Mouse (Mus musculus): ENCODE results near the gene Fezf2. TPM values are rescaled to one million over a fixed set of nuclear protein-coding genes. Genes with fewer than 3 reads are reported as not detected.

The Fezf2 gene
- polyA plus RNA-seq, 1 experiment from 2014 or later, result not detected

DNA sequence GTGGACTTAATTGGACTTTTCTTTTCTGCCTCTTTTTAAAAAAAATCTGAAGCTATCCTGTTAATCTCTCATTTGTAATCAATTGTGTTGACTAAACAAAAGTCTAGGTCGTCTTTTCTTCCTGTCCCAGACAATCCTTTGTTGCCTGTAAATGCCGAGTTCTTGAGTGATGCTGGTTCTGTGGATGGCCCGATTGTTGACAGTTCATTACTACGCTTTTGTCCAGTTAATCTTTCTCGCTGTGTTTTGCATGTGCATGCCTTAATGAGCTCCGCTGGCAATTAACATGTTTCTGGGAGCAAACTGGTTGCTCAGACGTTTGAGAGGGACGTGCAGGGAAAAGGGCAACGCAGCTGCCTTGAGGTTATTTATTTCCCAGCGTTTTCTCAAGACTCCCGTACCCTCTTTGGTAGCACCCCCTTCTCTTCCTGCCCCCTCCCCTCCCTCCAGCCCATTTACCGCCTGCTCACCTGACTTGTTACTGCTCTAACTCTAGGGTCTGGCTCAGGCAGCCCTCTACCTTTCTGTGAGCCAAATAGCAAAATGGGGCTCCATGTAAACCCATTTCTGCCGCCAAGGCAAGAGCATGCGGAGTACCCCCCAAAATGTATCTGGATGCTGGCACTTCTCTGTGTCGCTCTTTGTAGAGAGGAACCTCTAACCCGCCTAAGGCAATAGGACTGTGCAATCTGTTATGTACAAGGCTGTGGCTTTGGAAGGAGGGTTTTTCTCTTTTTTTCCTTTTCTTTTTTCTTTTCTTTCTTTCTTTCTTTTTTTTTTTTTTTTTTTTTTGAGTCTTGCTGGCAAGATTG is 9.8 kb downstream of the Fezf2 start:
- WGBS, result under 1% methylated on average over 16 of the region's 16 CpGs
- Histone ChIP-seq H3K4me3 (replicated peaks; ENCODE audit: low read length) (no peak overlapping the region), H3K9me3 (ENCODE audit: control insufficient read depth, low read length) (no peaks in the 10 kb centered on the region), H3K4me1 (replicated peaks; ENCODE audit: control insufficient read depth, insufficient read depth, low read length) (no peaks in the 10 kb centered on the region), H3K4me2 (replicated peaks) (no peak overlapping the region), H3K9ac (no peak overlapping the region), H3K36me3 (replicated peaks; ENCODE audit: control insufficient read depth, insufficient read depth) (no peaks in the 10 kb centered on the region), H3K27ac (no peak overlapping the region), H3K27me3 (ENCODE audit: control insufficient read depth, insufficient read depth, low read length) (peaks cover 96% of the 10 kb centered on the region)
- ATAC-seq (ENCODE audit: low FRiP score) (peak; percentile 55; the same call in 1 of the 2 replicates), DNase-seq (ENCODE audit: low spot score) (no peak)

DNA sequence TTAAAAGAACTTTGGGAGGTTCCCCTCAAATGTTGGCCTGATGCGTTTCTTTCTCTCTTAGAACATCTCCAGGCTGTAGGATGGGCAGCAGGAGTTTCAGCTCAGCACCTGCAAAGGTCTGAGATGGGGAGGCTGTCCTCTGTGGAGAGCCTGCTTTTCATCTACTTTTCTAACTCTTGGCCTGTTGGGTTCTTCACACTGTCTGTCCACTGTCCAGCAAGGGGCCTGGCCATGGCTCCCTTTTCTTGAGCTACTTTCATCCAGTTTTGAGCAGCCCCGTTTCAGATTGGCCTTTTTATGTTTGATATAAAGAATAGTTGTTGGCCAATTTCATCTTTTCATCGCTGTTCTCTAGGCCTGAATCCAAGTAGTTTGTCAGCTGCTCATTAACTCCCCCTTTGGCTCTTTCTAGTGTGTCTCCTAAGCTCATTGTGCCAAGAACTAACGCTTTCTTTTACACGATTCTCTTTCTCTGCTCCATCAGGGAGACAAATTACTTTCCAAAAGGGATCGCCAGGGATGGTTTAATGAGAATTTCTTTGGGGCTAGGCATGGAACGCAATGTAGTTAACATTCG is 10.5 kb downstream of the Fezf2 start:
- 0 out of 2 replicates have a peak, but pooled peaks have one; percentile 1 for ATAC-seq (ENCODE audit: low FRiP score)
- H3K36me3 ChIP-seq (replicated peaks; ENCODE audit: control insufficient read depth, insufficient read depth), result no peaks in the 10 kb centered on the region
- peaks cover 98% of the 10 kb centered on the region for H3K27me3 ChIP-seq (ENCODE audit: control insufficient read depth, insufficient read depth, low read length)
- 2% methylated on average over 8 of the region's 8 CpGs for WGBS
- H3K9ac ChIP-seq, result no peak overlapping the region
- no peak overlapping the region for H3K27ac ChIP-seq
- H3K4me1 ChIP-seq (replicated peaks; ENCODE audit: control insufficient read depth, insufficient read depth, low read length), result no peaks in the 10 kb centered on the region
- H3K4me2 ChIP-seq (replicated peaks), result no peak overlapping the region
- no peaks in the 10 kb centered on the region for H3K9me3 ChIP-seq (ENCODE audit: control insufficient read depth, low read length)
- no peak for DNase-seq (ENCODE audit: low spot score)
- H3K4me3 ChIP-seq (replicated peaks; ENCODE audit: low read length), result no peak overlapping the region

GRCm38 (mm10) chr14:12334925-12335324 is 13.1 kb downstream of the Fezf2 start:
- no peak overlapping the region for H3K27ac ChIP-seq
- no peaks in the 10 kb centered on the region for H3K4me1 ChIP-seq (replicated peaks; ENCODE audit: control insufficient read depth, insufficient read depth, low read length)
- no peak overlapping the region for H3K4me3 ChIP-seq (replicated peaks; ENCODE audit: low read length)
- no peak overlapping the region for H3K9ac ChIP-seq
- no peak for ATAC-seq (ENCODE audit: low FRiP score)
- WGBS, result 50% methylated on average over 7 of the region's 7 CpGs
- no peaks in the 10 kb centered on the region for H3K9me3 ChIP-seq (ENCODE audit: control insufficient read depth, low read length)
- H3K36me3 ChIP-seq (replicated peaks; ENCODE audit: control insufficient read depth, insufficient read depth), result no peaks in the 10 kb centered on the region
- H3K4me2 ChIP-seq (replicated peaks), result no peak overlapping the region
- DNase-seq (ENCODE audit: low spot score), result no peak
- H3K27me3 ChIP-seq (ENCODE audit: control insufficient read depth, insufficient read depth, low read length), result peaks cover 88% of the 10 kb centered on the region

DNA sequence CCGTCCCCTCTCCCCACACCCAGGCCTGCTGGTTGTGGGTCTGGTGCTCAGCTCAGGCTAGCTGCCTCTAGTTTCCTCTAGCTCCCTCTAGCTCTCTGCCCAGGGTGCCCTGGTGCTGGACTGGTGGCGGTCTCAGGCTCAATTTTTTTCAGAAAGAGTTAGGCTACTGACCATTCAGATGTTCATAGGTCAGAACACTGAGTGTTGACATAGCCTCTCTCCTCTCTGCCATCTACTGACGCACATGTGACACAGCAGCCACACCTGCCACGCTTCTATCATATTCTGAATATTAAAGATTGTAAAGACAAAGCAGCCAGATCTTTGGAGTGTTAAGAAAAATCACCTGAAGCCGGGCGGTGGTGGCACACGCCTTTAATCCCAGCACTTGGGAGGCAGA is 14.4 kb downstream of the Fezf2 start:
- Histone ChIP-seq H3K27ac (no peak overlapping the region), H3K9me3 (ENCODE audit: control insufficient read depth, low read length) (no peaks in the 10 kb centered on the region), H3K4me1 (replicated peaks; ENCODE audit: control insufficient read depth, insufficient read depth, low read length) (no peaks in the 10 kb centered on the region), H3K27me3 (ENCODE audit: control insufficient read depth, insufficient read depth, low read length) (peaks cover 83% of the 10 kb centered on the region), H3K9ac (no peak overlapping the region), H3K4me2 (replicated peaks) (no peak overlapping the region), H3K36me3 (replicated peaks; ENCODE audit: control insufficient read depth, insufficient read depth) (no peaks in the 10 kb centered on the region), H3K4me3 (replicated peaks; ENCODE audit: low read length) (no peak overlapping the region)
- WGBS, result 85% methylated on average over 7 of the region's 7 CpGs
- DNase-seq (ENCODE audit: low spot score) (no peak), ATAC-seq (ENCODE audit: low FRiP score) (no peak)

GRCm38 (mm10) chr14:12303106-12303505 is 44.9 kb downstream of the Fezf2 start:
- no peak overlapping the region for H3K4me2 ChIP-seq (replicated peaks)
- ATAC-seq (ENCODE audit: low FRiP score) (no peak), DNase-seq (ENCODE audit: low spot score) (no peak)
- H3K4me1 ChIP-seq (replicated peaks; ENCODE audit: control insufficient read depth, insufficient read depth, low read length), result no peaks in the 10 kb centered on the region
- no peak overlapping the region for H3K27ac ChIP-seq
- no peaks in the 10 kb centered on the region for H3K36me3 ChIP-seq (replicated peaks; ENCODE audit: control insufficient read depth, insufficient read depth)
- no peak overlapping the region for H3K4me3 ChIP-seq (replicated peaks; ENCODE audit: low read length)
- no peaks in the 10 kb centered on the region for H3K27me3 ChIP-seq (ENCODE audit: control insufficient read depth, insufficient read depth, low read length)
- 55% methylated on average over 2 of the region's 2 CpGs for WGBS
- H3K9ac ChIP-seq, result no peak overlapping the region
- H3K9me3 ChIP-seq (ENCODE audit: control insufficient read depth, low read length), result no peaks in the 10 kb centered on the region

DNA sequence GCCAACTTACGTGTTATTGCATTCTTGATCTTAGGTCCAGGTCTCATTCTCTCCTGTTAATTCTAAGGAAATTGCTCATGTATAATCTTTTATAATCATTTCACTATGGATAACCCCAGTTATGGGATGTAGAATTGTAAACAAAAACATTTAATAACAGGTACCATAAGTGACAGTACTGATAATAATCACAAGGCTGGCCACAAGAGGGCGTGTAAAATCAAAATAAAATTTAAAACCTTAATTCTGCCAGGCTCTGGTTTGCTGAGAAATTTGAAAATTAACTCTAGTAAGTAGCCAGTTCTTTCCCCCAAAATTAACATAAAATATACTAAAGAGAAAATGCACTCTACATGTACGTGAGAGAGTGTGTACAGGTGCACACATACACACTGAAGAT is 47.3 kb downstream of the Fezf2 start:
- Histone ChIP-seq H3K4me1 (replicated peaks; ENCODE audit: control insufficient read depth, insufficient read depth, low read length) (no peaks in the 10 kb centered on the region), H3K4me2 (replicated peaks) (no peak overlapping the region), H3K27me3 (ENCODE audit: control insufficient read depth, insufficient read depth, low read length) (no peaks in the 10 kb centered on the region), H3K9me3 (ENCODE audit: control insufficient read depth, low read length) (no peaks in the 10 kb centered on the region), H3K36me3 (replicated peaks; ENCODE audit: control insufficient read depth, insufficient read depth) (peaks cover 4% of the 10 kb centered on the region; the same call in 1 of the 2 replicates), H3K9ac (no peak overlapping the region), H3K27ac (no peak overlapping the region), H3K4me3 (replicated peaks; ENCODE audit: low read length) (no peak overlapping the region)
- ATAC-seq (ENCODE audit: low FRiP score) (no peak), DNase-seq (ENCODE audit: low spot score) (peak; percentile 70)
- WGBS, result 70% methylated on average over 3 of the region's 3 CpGs

DNA sequence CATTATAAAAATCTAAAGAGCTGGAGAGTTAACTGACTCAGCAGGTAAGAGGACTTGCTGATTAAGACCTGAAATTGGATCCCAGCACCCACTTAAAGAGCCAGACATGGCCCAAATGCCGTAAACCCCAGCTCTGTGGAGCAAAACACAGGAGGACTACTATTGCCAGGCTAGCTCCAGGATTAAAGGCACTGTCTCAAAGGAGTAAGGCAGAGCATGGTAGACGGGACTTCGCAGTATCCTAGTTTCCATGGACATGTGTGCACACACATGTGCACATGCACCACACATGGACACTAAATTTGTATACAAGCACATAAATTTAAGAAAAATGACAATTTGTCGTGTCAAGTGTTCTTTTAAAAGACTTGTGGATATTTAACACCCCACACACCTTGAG is 47.7 kb downstream of the Fezf2 start:
- Histone ChIP-seq H3K9me3 (ENCODE audit: control insufficient read depth, low read length) (no peaks in the 10 kb centered on the region), H3K4me1 (replicated peaks; ENCODE audit: control insufficient read depth, insufficient read depth, low read length) (no peaks in the 10 kb centered on the region), H3K4me2 (replicated peaks) (no peak overlapping the region), H3K9ac (no peak overlapping the region), H3K4me3 (replicated peaks; ENCODE audit: low read length) (no peak overlapping the region), H3K36me3 (replicated peaks; ENCODE audit: control insufficient read depth, insufficient read depth) (peaks cover 4% of the 10 kb centered on the region; the same call in 1 of the 2 replicates), H3K27me3 (ENCODE audit: control insufficient read depth, insufficient read depth, low read length) (no peaks in the 10 kb centered on the region), H3K27ac (no peak overlapping the region)
- ATAC-seq (ENCODE audit: low FRiP score) (no peak), DNase-seq (ENCODE audit: low spot score) (no peak)
- 77% methylated on average over 4 of the region's 4 CpGs for WGBS

- DNase-seq (ENCODE audit: low spot score) (no peak), ATAC-seq (ENCODE audit: low FRiP score) (no peak)
- no peak overlapping the region for H3K9ac ChIP-seq
- 23% methylated on average over 6 of the region's 6 CpGs for WGBS
- H3K4me1 ChIP-seq (replicated peaks; ENCODE audit: control insufficient read depth, insufficient read depth, low read length), result no peaks in the 10 kb centered on the region
- no peak overlapping the region for H3K27ac ChIP-seq
- no peak overlapping the region for H3K4me2 ChIP-seq (replicated peaks)
- H3K9me3 ChIP-seq (ENCODE audit: control insufficient read depth, low read length), result no peaks in the 10 kb centered on the region
- H3K4me3 ChIP-seq (replicated peaks; ENCODE audit: low read length), result no peak overlapping the region
- H3K27me3 ChIP-seq (ENCODE audit: control insufficient read depth, insufficient read depth, low read length), result no peaks in the 10 kb centered on the region
- peaks cover 4% of the 10 kb centered on the region; the same call in 1 of the 2 replicates for H3K36me3 ChIP-seq (replicated peaks; ENCODE audit: control insufficient read depth, insufficient read depth)
Observed at GRCm38 (mm10) chr14:12299654-12300053, 48.3 kb downstream of the Fezf2 start.

DNA sequence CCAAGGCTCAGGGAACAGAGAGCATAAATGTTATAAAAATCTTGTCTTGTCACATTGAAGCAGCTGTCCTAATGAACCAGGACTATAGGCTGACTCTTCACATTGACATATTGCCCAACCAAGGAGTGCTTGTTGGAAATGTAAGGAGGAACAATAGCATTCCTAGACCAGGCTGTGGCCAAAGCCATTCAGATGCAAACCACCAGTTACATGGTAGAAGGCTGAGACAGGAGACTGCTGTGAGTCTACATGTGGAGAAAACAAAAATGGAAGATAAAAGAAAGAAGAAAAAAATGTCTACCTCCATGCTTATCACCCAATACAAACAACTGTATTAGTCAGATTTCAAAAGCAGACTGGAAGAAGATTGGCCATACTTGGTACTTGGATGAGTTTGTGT is 48.8 kb downstream of the Fezf2 start:
- no peaks in the 10 kb centered on the region for H3K4me1 ChIP-seq (replicated peaks; ENCODE audit: control insufficient read depth, insufficient read depth, low read length)
- no peaks in the 10 kb centered on the region for H3K27me3 ChIP-seq (ENCODE audit: control insufficient read depth, insufficient read depth, low read length)
- H3K27ac ChIP-seq, result no peak overlapping the region
- DNase-seq (ENCODE audit: low spot score) (no peak), ATAC-seq (ENCODE audit: low FRiP score) (no peak)
- no peak overlapping the region for H3K9ac ChIP-seq
- H3K36me3 ChIP-seq (replicated peaks; ENCODE audit: control insufficient read depth, insufficient read depth), result peaks cover 4% of the 10 kb centered on the region; the same call in 1 of the 2 replicates
- H3K4me2 ChIP-seq (replicated peaks), result no peak overlapping the region
- H3K9me3 ChIP-seq (ENCODE audit: control insufficient read depth, low read length), result no peaks in the 10 kb centered on the region
- no peak overlapping the region for H3K4me3 ChIP-seq (replicated peaks; ENCODE audit: low read length)

All from hindbrain, embryonic 14.5 days (tissue).